Mouse (Mus musculus): Measurements from ENCODE around the gene Ankrd60. TPM values are rescaled to one million over a fixed set of nuclear protein-coding genes. Genes with fewer than 3 reads are reported as not detected.

Ankrd60 gene
- not detected in 2 replicates for total RNA-seq (2017)

DNA sequence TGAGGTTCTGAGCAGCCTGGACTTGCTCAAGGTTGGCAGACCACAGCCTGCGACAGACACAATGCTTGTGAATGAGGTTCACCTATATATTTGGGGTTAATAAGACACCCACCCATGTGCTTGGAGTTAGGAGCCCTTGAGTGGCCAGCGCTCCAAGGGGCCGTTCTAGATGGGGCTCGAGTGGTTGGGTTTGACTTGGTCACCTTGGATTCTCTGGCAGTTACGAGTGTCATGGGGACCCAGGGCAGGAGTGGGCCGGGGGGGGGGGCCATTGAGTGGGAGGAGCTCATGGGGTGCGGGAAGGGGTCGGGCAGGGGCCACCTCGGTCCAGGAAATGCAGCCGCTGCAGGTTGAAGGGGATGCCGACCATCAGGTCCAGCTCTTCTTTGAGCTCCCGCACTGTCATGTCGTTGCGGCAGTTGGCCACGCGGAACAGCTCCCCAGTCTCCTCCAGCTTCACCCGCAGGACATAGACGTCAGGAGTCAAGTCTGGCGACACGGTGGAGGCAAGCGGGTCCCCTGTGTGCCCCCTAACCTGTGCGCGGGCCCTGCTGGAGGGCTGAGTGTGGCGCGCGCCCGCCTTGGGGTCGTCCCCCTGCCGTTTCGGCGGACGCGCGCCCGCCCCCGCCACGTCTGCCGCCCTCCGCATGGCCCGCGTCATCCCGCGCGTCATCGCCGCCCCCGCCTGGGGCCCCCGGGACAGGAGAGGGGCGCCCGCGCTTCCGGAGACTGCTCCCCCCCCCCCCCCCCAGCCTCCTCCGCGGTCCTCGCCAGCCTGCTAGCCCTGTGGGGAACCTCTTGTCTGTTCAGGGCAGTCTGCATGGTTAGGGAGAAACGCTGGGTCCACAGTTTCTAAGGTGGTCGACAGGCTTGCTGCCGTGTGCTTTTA lies at the start of gene Ankrd60:
TSS of gene Ankrd60 (minus strand) at position 697 of the 889 bp plus-strand sequence.
- ATAC-seq (ENCODE audit: extremely low read depth, insufficient number of reproducible peaks, low FRiP score, poor library complexity, severe bottlenecking): peak; percentile 25; the same call in 1 of the 2 replicates

DNA sequence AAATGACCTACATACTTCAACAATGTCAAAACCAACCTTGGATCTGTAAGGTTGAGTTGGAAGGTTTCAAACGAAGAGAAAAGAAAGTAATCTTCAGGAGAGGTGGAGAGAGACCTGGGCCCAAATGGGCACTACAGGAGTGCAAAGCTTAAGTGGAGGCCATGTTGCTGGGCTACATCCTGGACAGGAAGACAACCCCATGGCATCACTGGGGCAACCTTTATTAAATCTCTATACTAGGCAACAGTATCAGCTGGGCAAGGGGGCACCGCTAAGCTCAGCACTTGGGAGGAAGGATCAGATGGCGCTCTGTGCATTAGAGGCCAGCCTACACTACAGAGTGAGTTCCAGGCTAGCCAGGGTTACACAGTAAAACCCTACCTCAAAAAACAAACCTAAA lies 47.6 kb upstream of the Ankrd60 start:
- ATAC-seq (ENCODE audit: extremely low read depth, insufficient number of reproducible peaks, low FRiP score, poor library complexity, severe bottlenecking): no peak

DNA sequence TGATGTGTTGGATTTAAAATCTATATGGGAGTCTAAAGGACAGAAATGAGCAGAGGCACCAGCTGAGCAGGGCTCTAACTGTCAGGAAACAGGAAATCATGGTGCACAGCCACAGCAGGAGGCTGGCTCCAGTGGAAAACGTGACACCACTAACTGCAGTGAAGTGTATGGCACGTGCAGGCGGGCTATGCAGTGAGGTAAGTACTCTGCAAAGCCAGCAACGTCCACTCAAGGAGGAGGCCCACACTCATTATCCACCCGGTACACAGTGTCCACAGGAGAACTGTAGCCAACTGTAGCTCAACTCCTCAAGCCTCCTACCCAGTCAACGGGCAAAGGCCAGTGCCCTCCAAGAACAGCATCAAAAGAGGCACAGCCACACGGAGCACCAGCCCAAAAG lies 46.5 kb upstream of the Ankrd60 start:
- ATAC-seq (ENCODE audit: extremely low read depth, insufficient number of reproducible peaks, low FRiP score, poor library complexity, severe bottlenecking): no peak

DNA sequence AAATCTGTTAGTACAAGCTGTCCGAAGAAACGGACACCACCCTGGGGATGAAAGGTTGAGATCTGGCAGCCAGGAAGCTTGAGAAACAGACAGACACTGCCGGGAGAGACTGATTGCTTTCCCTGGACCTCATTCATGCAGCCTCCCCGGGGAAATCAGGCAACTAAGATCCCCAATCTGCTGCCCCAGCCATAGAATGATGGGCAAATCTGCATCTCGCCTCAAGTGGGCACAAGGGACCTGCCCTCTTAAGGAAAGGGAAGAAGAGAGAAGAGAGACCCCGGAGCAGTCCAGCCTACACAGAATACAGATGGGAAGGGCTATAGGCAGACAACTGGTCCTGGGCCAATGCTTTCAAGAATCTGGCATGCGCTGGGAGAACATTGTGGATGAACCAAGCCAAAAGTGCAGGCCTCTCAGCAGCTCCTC lies 44.0 kb upstream of the Ankrd60 start:
- no peak for ATAC-seq (ENCODE audit: extremely low read depth, insufficient number of reproducible peaks, low FRiP score, poor library complexity, severe bottlenecking)

DNA sequence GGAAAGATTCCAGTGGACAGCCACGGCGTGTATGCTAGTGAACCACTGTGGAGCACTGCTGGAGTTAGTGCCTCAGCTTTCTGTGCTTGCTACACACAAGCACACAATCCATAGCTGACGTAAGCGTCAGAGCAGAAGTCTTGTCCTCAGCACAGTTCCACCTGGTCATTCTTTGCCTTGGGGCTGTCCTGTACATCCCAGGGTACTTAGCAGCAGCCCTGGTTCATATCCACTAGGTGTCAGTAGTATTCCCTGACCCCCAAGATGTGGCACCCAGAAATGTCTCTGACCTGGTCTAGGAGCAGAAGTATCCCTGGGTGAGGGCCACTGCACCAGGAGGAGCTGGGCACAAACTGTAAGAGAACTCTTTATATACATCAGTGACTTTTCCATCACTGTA lies 42.5 kb upstream of the Ankrd60 start:
- ATAC-seq (ENCODE audit: extremely low read depth, insufficient number of reproducible peaks, low FRiP score, poor library complexity, severe bottlenecking): no peak

DNA sequence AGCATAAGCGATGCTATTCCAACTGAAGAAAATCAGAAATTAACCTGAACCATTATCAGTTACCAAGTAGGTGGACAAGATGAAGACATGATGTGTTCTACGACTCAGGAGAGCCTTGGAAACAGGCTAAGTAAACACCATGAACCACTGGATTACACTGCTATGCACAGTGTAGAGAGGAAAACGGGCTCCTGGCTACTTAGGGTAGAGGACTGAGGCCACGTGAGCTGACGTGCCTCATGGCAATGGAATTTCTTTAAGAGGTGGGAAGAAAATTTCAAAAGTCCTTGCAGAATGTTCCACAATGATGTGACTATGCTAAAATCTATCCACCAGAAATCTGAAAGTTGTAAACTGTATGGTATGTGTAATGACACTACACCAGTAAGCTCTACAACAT lies 41.0 kb upstream of the Ankrd60 start:
- no peak for ATAC-seq (ENCODE audit: extremely low read depth, insufficient number of reproducible peaks, low FRiP score, poor library complexity, severe bottlenecking)

DNA sequence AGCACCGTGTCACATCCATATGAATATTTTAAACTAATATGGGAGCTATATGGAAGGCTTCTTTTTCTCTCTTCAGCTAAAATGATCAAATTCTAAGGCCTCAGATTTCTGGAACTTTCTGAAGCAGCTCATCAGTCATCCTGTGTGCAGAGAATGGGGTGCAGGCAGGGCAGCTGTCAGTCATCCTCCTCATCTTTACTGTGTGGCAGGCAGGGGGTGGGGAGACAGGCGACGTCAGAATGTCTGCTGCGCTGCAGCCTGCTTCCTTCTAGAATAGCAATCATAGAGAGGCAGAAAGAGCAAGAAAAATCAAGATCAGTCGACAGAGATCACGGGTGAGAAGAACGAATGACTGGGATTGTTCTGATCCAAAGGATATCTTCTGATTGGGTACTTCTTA lies 38.0 kb upstream of the Ankrd60 start:
- ATAC-seq (ENCODE audit: extremely low read depth, insufficient number of reproducible peaks, low FRiP score, poor library complexity, severe bottlenecking): no peak

DNA sequence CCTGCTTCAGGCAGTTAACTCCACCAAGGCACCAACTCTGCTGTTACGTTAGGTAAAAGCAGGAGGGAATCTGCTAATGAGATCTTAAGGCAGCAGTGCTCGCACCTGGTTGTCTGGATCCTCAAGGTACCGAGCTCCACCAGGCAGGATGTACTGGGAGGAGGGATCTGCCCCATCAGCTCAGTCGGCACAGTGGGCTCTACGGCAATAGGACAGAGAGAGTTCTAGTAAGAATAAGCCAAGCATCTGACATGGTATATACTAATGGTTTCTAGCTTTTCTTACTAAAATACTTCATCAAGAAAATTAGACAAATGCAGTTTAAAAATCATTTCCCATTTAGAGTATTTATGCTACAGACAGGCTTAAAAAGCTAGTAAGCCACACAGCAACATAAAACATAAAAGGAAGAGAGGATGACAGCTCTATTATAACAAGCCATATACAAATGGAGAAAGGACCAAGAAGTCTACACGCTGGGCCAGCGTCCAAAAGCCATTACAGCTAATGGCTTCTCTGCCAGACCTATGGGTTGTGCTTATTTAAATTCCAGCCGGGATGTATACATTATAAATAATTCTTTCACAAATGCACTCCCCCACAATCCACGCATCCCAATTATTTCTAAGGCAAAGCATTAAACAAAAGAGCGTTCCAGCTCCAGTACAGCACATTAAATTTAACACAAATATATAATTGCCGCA lies 37.4 kb upstream of the Ankrd60 start:
- no peak for ATAC-seq (ENCODE audit: extremely low read depth, insufficient number of reproducible peaks, low FRiP score, poor library complexity, severe bottlenecking)

DNA sequence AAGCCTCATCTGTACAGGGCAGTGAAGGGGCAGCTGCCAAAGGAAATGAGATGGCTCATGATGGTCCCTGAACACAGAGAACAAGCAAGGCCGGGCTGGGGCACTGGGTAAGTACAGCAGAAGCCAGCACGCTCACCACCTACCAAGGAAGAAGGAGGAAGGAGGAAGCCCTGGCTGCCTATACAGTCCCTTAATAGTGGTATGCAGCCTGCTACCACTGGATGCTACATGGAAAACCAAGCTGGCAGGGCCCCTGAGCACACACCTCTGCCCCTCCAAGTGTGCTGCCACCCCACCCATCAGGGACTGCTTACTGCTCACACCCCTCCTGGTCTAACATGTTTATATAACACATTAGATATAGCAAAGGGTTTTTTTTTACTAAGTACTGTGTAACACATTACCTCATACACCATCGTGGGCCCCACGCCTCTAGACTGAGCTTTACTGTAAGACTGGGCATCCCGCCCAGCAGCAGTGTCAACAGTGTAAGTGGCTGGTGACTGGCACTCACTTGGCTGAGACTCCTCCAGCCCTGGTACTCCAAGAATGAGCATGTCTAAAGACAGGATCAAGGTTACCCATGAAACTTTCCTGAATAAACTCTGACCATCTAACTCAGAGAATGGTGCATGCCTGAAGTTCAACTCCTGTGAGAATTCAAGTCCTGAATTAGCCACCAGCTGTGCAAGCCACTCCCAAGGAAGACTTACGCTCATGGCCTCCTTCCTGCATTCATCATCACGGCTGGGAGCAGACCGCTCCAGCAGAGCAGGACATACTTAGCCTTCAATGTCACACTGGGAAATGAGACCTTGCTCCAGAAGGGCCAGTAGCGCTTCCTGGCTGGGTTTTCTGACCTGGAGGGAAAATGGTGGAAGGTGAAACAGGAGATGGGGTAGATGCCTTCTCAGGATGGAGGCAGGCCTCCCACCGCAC lies 30.1 kb upstream of the Ankrd60 start:
- ATAC-seq (ENCODE audit: extremely low read depth, insufficient number of reproducible peaks, low FRiP score, poor library complexity, severe bottlenecking): no peak

DNA sequence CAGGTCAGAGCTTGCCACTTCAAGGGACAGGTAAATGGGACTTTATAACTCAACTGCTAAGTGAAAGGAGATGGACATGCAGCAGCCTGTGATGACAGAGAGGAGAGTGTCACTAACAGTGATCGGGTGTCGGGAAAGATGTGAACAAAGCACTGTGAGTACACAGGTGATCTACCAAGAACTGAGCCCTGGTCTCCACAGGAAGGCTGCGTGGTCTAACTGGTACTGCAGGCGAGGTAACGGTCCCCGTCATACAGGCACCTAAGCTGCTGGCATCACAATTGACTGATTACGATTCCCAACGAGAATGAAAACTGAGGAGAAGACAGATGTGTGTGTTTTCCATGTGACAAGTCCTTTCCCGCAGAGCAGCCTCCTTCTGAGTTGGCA lies 28.2 kb upstream of the Ankrd60 start:
- no peak for ATAC-seq (ENCODE audit: extremely low read depth, insufficient number of reproducible peaks, low FRiP score, poor library complexity, severe bottlenecking)

DNA sequence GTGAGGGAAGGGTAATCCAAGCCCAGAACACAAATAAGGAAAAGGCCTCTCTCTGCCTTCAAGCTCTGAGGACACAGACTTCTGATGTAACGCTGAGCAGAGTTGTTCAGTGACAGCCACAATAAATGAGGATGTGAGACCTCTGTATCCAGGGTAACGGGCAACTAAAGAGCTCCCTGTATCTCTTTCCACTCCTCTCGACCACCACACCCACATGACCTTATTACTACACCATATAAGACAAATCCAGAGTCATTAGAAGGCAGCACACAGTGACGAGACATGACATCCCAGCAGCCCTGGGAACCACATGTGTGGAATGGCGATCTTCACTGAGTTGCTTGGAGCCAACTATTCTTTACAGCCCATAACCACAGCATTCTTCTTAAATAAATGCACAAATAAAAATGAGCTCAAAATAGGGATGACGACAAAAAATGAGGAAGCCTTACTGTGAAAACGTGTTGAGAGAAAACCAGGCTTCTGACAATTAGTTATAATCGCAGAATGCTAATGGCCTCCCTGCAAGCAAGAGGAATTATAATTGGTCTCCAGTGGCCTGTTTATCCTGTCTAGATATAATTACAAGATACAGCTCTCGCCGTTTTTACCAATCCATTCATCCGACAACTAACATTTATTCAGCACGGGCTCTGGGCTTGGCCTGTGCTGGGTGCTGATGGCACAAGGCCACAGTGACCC lies 27.7 kb upstream of the Ankrd60 start:
- no peak for ATAC-seq (ENCODE audit: extremely low read depth, insufficient number of reproducible peaks, low FRiP score, poor library complexity, severe bottlenecking)

DNA sequence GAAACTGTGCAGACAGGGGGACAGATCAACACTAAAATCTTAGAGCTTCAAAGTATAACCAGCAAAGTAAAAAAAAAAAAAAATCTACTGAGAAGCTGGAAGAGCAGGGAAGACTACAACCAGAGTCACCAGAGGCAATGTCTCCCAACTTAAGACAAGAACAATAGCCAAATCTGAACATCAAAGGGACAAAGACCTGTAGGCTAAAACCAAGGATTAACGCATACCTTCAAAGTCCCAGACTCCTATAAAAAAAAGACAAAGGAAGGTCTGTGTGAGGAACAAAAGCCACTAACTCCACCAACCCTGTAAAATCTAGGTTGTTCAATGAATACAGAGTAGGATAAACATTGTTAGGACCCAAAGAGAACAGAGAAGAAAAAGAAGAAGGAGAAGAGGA lies 23.7 kb upstream of the Ankrd60 start:
- no peak for ATAC-seq (ENCODE audit: extremely low read depth, insufficient number of reproducible peaks, low FRiP score, poor library complexity, severe bottlenecking)

DNA sequence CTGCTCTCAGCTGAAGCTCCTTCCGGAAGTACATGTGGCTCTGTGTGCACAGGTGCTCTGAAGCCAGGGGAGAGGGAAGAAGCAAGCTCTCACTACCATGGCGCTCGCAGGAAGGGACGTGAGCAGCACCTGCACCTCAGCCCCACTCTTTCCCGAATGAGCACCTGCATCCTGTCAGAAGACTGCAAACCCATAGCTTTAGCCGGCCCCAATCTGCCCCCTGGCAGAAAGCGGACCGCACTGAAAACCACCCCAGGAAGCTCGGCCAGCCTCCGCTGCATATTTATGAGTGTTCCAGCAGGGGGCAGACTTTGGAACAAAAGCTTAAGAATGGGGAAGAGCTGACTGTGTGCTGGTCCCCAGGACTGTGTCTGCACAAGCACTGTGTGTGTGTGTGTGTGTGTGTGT lies 17.2 kb upstream of the Ankrd60 start:
- no peak for ATAC-seq (ENCODE audit: extremely low read depth, insufficient number of reproducible peaks, low FRiP score, poor library complexity, severe bottlenecking)

DNA sequence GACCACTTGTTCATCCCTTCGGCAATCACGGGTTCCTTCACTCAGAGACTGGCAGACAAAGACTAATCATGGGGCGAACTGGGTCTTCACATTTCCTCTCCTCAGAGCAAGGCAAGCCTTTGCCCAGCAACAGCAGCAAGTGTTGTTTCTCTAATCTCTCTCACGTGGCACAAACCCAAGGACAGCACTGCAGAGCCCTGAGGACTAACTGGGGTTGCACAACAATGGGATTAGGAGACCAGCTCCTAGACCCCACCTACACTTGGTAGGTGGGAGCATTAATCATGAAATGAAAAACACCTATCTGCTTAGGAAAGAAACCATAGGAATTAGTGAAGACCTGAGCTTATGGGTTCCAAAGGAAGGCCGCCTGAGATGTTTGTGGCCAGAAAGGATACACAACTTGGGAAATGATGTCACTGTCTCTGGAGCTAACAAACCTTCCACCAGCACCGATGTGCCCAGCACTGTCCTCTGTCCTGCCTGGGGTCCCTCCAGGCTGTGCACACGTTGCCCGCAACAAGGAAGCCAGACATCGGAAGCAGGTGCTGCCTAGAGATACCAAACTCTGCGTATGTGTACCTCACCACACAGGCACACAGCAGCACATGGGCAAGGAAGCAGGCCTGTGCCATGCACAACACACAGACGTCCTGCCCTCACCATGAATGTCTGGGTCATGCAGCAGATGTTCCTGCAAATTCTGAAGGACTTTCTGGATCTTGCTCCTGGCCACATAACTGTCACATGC lies 16.3 kb upstream of the Ankrd60 start:
- no peak for ATAC-seq (ENCODE audit: extremely low read depth, insufficient number of reproducible peaks, low FRiP score, poor library complexity, severe bottlenecking)

DNA sequence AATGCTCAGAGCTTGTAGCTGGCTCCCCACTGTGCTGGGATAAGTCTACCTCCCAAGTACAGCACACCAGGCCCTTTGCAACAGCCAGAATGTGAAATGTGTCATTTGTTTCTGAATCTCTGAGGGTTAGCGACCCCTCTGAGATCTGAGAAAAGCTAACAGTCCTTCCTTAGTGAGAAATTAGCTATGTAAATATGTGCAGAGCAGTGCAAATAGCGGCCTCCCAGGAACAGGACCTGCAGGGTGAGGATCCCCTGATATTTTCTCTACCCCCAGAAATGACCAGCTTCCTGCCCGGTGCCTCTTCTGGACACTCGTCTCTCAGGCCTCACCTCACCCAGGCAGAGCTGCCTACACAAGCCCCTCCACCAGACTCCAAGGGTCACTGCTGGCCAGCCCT lies 15.7 kb upstream of the Ankrd60 start:
- ATAC-seq (ENCODE audit: extremely low read depth, insufficient number of reproducible peaks, low FRiP score, poor library complexity, severe bottlenecking): no peak

DNA sequence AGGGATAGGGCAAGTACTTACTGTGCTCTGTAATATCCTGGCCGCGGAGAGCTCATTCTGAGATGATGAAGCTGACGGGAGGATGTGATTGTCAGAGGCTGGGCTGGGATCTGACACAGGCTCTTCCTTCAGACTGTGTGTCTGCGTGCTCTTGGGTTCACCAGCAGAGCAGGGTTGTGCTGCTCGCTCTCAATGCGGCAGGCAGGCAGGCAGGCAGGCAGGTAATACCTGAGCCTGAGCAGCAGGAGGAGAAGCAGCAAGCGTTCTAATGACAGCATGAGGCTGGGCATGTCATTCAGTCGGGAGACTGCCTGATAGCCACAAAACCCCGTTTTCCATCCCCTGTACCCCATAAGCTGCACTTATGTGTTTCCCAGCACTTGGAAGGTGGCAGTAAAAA lies 14.6 kb upstream of the Ankrd60 start:
- ATAC-seq (ENCODE audit: extremely low read depth, insufficient number of reproducible peaks, low FRiP score, poor library complexity, severe bottlenecking): no peak

DNA sequence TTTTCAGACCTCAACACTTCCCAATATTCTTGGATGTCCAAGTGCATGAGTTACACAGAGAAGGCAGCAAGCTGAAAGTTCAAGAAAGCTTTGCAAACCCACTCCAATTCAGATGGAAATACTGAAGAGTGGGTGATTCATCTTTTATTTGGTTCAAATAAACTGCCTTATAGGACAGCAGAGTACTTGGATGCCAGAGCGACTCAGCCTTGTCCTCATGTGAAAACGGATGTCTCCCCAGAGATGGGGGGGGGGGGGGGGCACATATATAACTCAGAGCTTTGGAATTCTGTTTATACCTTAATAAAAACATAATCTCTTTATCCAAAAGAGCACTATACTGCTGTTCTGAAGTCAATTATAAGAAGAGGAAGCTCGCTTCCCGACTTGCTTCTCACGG lies 9.2 kb upstream of the Ankrd60 start:
- ATAC-seq (ENCODE audit: extremely low read depth, insufficient number of reproducible peaks, low FRiP score, poor library complexity, severe bottlenecking): no peak
